Mouse (Mus musculus): ENCODE measurements around the gene Scyl2.

GRCm38 (mm10) chr10:89667571-89667970 is 18.5 kb downstream of the Scyl2 start:
- TF ChIP-seq USF1 (IDR thresholded peaks at IDR 0.05; ENCODE audit: low read depth) (no peak), MAX (IDR thresholded peaks at IDR 0.05; ENCODE audit: low read depth) (no peak), POLR2A (IDR thresholded peaks at IDR 0.05; ENCODE audit: insufficient read length, low read depth) (no peak), SRF (IDR thresholded peaks at IDR 0.05; ENCODE audit: control insufficient read depth, insufficient read length, low read depth) (no peak), TCF12 (IDR thresholded peaks at IDR 0.05; ENCODE audit: insufficient read depth, poor library complexity, severe bottlenecking) (no peak), POLR2AphosphoS2 (IDR thresholded peaks at IDR 0.05; ENCODE audit: insufficient read length, low read depth) (no peak), MYOG (IDR thresholded peaks at IDR 0.05; ENCODE audit: control insufficient read depth in 1 of 3, insufficient read depth in 1 of 3, insufficient read length in 2 of 3, low read depth in 2 of 3) (no peak), E2F4 (IDR thresholded peaks at IDR 0.05; ENCODE audit: insufficient read depth) (no peak), TCF3 (IDR thresholded peaks at IDR 0.05; ENCODE audit: insufficient read length, low read depth) (no peak), MYOD1 (IDR thresholded peaks at IDR 0.05; ENCODE audit: control insufficient read depth in 1 of 3, insufficient read length in 2 of 3, low read depth in 2 of 3) (no peak)
